Mouse (Mus musculus) spleen, adult 2 months (tissue): ENCODE measurements around the gene Myo9b.
"Not testable (repeated sequence)": the region's sequence is repeated elsewhere in the genome, so short reads cannot be mapped to it uniquely, and the experiment has no call there.

ENCODE experiments used
- CTCF ChIP-seq: fragments of 200-500 bp; IDR thresholded peaks from 2 replicates; pipeline ENCODE4 v1.5.1; 2011; ENCODE audit warnings: mild to moderate bottlenecking, inconsistent platforms; ENCODE audit not compliant: insufficient read depth, insufficient read length, insufficient replicate concordance; ENCODE audit errors: extremely low read depth
- POLR2A ChIP-seq: fragments of 200-500 bp; IDR thresholded peaks from 2 replicates; pipeline ENCODE4 v1.6.1; 2011; ENCODE audit warnings: low read depth, low read length, inconsistent platforms

GRCm38 (mm10) chr8:71337834-71338233 lies 65.3 kb downstream of the Myo9b start:
- TF ChIP-seq POLR2A, CTCF: not testable (repeated sequence)
